Mouse (Mus musculus): ENCODE measurements around the gene Pus1.

Pus1 gene

GRCm38 (mm10) chr5:110779998-110780760 is at the start of gene Pus1:
Gene Pus1 (minus strand): TSS chr5:110780659.
- peaks cover 4% of the 10 kb centered on the region; the same call in 1 of the 2 replicates for H3K36me3 ChIP-seq (ENCODE audit: control insufficient read depth, insufficient read depth, low read length, poor library complexity, severe bottlenecking)
- peak; percentile 87 for DNase-seq (ENCODE audit: low read depth, low spot score)

DNA sequence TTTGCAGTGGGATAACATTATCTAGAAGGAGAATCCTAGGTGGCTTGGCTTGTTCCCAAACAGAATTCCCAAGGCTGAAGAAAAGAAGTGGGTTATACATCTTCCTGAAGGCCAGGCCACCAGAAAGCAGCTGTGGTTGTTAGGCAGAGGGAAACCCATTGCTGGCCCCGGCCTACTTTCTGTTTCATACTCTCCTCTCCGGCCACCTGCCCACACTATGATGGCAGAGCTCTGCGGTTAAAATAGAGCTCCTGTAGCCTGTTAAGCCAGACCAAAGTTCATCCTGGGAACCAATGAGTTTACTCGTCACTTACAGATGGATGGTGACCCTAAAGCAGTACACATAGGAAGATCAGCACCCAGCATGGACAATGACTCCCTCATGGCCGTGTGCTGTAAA is 47.1 kb upstream of the Pus1 start:
- DNase-seq (ENCODE audit: low read depth, low spot score), result no peak
- H3K36me3 ChIP-seq (ENCODE audit: control insufficient read depth, insufficient read depth, low read length, poor library complexity, severe bottlenecking), result peaks cover 4% of the 10 kb centered on the region; the same call in 1 of the 2 replicates
- no peaks in the 10 kb centered on the region for H3K27me3 ChIP-seq (ENCODE audit: control insufficient read depth, insufficient read depth, low read length, poor library complexity, severe bottlenecking)

More at GRCm38 (mm10) chr5:110779998-110780760, at the start of gene Pus1:
- no peaks in the 10 kb centered on the region; the same call in 1 of the 2 replicates for H3K27me3 ChIP-seq (ENCODE audit: control insufficient read depth, insufficient read depth, low read length, poor library complexity, severe bottlenecking)

DNA sequence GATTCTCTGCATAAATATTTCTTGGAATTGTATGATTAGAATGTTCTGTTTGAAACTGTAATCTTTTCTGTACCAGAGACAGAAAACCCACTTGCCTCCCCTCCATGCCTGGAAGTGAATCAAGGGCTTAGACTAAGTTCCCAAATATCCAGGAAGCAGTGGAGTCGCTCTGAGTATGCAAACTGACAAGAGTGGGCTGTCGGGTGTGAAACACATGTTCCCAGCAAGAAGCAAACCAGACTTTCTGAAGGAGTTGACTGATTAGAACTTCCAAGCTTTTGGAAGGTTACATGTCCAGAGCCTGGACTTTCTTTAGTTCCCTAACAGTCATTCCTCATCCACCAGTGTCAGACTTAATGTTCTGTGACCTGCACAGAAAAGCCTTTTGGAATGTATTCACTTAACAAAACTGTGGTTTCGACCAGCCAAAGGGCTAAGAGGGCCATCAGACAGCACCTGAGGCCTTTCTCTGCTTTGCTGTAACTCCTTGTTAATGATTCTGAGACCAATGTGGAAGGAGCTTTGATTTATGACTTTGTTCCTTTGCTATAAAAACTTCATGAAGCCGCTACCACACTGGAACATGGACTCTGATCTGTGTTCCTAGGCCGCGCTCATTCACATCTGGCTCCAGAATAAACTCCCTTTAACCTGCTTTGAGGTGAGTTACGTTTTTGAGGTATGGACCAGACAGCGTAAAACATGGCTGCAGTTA is 46.5 kb upstream of the Pus1 start:
- DNase-seq (ENCODE audit: low read depth, low spot score), result no peak
- no peaks in the 10 kb centered on the region for H3K36me3 ChIP-seq (ENCODE audit: control insufficient read depth, insufficient read depth, low read length, poor library complexity, severe bottlenecking)
- H3K27me3 ChIP-seq (ENCODE audit: control insufficient read depth, insufficient read depth, low read length, poor library complexity, severe bottlenecking), result no peaks in the 10 kb centered on the region

- no peak for DNase-seq (ENCODE audit: low read depth, low spot score)
- Histone ChIP-seq H3K27me3 (ENCODE audit: control insufficient read depth, insufficient read depth, low read length, poor library complexity, severe bottlenecking) (no peaks in the 10 kb centered on the region), H3K36me3 (ENCODE audit: control insufficient read depth, insufficient read depth, low read length, poor library complexity, severe bottlenecking) (no peaks in the 10 kb centered on the region)
These were observed 44.0 kb upstream of the Pus1 start for GRCm38 (mm10) chr5:110824421-110824820.

DNA sequence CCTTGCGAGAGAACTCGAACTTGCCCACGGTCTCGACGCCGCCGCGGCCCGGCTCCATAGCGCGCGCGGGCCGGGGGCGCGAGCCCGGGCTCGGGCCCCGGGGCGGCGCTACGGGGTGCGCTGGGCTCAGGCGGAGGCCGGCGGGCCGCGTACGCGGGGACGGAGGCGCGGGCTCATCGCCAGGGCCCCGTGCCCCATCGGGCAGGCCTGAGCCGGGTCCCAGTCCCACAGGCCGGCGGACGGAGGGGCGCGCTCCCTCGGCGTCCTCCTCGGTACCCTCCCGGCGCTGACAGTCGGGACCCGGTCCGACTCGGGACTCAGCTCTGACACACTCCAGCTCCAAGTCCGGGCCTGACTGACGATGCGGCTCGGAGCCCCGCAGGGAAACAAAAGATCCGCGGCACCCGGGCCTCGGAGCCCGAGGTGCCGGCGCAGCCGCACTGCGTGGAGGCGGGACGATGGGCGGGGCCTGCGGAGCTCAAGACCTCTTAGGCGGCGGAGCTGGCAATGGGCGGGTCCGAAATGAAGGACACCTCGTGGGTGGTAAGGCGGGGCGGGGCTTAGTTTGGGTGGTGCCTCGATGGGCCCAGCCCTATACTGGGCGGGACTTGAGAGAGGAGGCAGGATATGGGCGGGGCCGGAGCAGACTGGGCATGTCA is 29.3 kb upstream of the Pus1 start, which contains the start of gene Ulk1:
TSS of gene Ulk1 (minus strand) at position 431 of the 659 bp plus-strand sequence.
- Histone ChIP-seq H3K36me3 (ENCODE audit: control insufficient read depth, insufficient read depth, low read length, poor library complexity, severe bottlenecking) (no peaks in the 10 kb centered on the region), H3K27me3 (ENCODE audit: control insufficient read depth, insufficient read depth, low read length, poor library complexity, severe bottlenecking) (no peaks in the 10 kb centered on the region)
- peak; percentile 100 for DNase-seq (ENCODE audit: low read depth, low spot score)

GRCm38 (mm10) chr5:110808821-110809666 is 28.6 kb upstream of the Pus1 start:
- H3K27me3 ChIP-seq (ENCODE audit: control insufficient read depth, insufficient read depth, low read length, poor library complexity, severe bottlenecking), result no peaks in the 10 kb centered on the region
- peak; percentile 22 for DNase-seq (ENCODE audit: low read depth, low spot score)
- H3K36me3 ChIP-seq (ENCODE audit: control insufficient read depth, insufficient read depth, low read length, poor library complexity, severe bottlenecking), result no peaks in the 10 kb centered on the region

DNA sequence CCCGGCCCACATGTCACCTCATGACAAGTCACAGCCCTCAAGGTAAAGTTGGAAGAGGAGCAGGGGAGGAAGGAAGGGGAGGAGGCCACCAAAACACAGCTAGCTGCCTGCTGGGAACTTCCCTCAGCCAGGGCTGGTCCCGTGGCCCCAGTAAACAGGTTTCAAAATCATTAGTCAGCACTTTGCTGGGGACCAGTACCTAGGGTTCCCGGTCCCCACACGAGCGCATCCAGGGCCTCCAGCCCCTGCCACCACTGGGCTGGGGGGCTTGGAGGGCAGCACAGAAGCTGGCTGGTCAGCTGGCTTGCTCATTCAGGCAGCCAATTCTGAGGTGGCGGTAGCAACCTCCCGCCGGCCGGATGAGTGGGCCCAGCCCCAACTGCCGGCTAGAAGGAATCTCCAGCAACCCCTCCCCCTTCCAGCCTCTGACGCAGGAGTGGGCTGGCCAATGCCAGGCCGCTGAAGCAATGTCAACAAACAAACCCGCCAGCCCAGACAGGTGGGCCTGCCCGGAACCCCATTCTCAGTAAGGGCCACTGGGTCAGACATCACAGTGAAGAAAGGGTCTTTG is 27.7 kb upstream of the Pus1 start:
- peak; percentile 63 for DNase-seq (ENCODE audit: low read depth, low spot score)
- no peaks in the 10 kb centered on the region for H3K27me3 ChIP-seq (ENCODE audit: control insufficient read depth, insufficient read depth, low read length, poor library complexity, severe bottlenecking)
- no peaks in the 10 kb centered on the region for H3K36me3 ChIP-seq (ENCODE audit: control insufficient read depth, insufficient read depth, low read length, poor library complexity, severe bottlenecking)

DNA sequence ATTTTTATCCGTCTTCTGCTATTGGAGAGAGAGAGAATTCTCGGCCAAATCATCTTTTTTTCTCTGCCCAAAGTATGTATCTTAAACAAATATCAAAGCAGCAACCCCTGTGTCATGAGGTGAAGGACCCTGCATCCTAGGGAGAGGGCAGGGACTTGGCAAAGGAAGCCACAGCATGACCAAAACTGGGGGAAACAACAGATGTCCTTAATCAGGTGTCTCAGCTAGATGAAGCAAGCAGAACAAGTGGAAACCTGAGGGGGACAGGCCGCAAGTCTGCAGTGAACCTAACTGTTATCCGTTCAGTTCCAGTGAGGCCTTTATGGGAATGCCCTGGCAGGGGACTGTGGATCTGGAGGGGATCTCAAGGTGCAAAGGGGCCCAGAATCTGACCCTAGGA is 27.0 kb upstream of the Pus1 start:
- no peaks in the 10 kb centered on the region for H3K36me3 ChIP-seq (ENCODE audit: control insufficient read depth, insufficient read depth, low read length, poor library complexity, severe bottlenecking)
- no peak for DNase-seq (ENCODE audit: low read depth, low spot score)
- H3K27me3 ChIP-seq (ENCODE audit: control insufficient read depth, insufficient read depth, low read length, poor library complexity, severe bottlenecking), result no peaks in the 10 kb centered on the region

DNA sequence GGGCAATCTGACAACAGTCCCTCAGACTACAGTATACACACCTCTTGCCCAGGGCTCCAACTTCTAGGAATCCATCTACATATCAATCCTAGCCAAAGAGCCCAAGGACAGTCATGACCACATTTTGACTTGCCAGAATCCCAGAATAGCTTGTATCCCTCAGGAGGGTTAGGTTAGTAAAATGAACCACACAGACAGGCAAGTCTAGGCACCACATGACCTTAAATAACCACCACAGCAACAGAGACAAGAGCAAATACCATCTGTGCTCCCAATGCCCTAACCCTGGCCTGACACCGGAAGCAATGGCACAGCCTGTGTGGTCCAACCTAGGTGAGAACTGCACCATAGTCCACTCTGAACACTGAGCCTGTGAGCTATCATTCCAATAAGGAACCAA is 26.2 kb upstream of the Pus1 start:
- no peaks in the 10 kb centered on the region for H3K36me3 ChIP-seq (ENCODE audit: control insufficient read depth, insufficient read depth, low read length, poor library complexity, severe bottlenecking)
- DNase-seq (ENCODE audit: low read depth, low spot score), result no peak
- H3K27me3 ChIP-seq (ENCODE audit: control insufficient read depth, insufficient read depth, low read length, poor library complexity, severe bottlenecking), result no peaks in the 10 kb centered on the region

- H3K27me3 ChIP-seq (ENCODE audit: control insufficient read depth, insufficient read depth, low read length, poor library complexity, severe bottlenecking), result no peaks in the 10 kb centered on the region
- DNase-seq (ENCODE audit: low read depth, low spot score), result no peak
- no peaks in the 10 kb centered on the region for H3K36me3 ChIP-seq (ENCODE audit: control insufficient read depth, insufficient read depth, low read length, poor library complexity, severe bottlenecking)
These were observed 25.7 kb upstream of the Pus1 start for GRCm38 (mm10) chr5:110806154-110806553.

- no peaks in the 10 kb centered on the region for H3K27me3 ChIP-seq (ENCODE audit: control insufficient read depth, insufficient read depth, low read length, poor library complexity, severe bottlenecking)
These were observed 23.7 kb upstream of the Pus1 start for GRCm38 (mm10) chr5:110804012-110804743.

GRCm38 (mm10) chr5:110802809-110803208 is 22.4 kb upstream of the Pus1 start:
- H3K36me3 ChIP-seq (ENCODE audit: control insufficient read depth, insufficient read depth, low read length, poor library complexity, severe bottlenecking), result no peaks in the 10 kb centered on the region

More at GRCm38 (mm10) chr5:110804012-110804743, 23.7 kb upstream of the Pus1 start:
- DNase-seq (ENCODE audit: low read depth, low spot score), result no peak
- no peaks in the 10 kb centered on the region for H3K36me3 ChIP-seq (ENCODE audit: control insufficient read depth, insufficient read depth, low read length, poor library complexity, severe bottlenecking)

DNA sequence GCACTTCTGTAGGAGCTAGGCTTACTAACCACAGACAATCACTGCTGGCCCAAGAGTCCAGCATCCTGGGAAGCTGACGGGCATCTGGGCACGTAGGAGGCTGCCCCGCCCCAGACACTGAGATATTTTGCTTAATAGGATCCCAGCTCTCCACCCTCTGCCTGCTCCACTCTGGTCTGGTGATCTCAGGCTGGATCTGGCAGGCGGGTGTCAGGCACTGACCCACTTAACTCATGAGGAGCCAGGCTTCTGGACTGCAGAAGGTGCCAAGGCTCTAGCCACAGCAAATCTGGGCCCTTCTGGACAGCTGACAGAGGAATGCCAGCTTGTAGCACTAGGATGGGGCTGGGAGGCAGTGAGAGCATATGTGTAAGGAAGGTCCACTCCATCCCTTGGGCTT is 21.7 kb upstream of the Pus1 start:
- H3K36me3 ChIP-seq (ENCODE audit: control insufficient read depth, insufficient read depth, low read length, poor library complexity, severe bottlenecking), result no peaks in the 10 kb centered on the region
- no peak for DNase-seq (ENCODE audit: low read depth, low spot score)
- H3K27me3 ChIP-seq (ENCODE audit: control insufficient read depth, insufficient read depth, low read length, poor library complexity, severe bottlenecking), result no peaks in the 10 kb centered on the region

More at GRCm38 (mm10) chr5:110802809-110803208, 22.4 kb upstream of the Pus1 start:
- no peaks in the 10 kb centered on the region for H3K27me3 ChIP-seq (ENCODE audit: control insufficient read depth, insufficient read depth, low read length, poor library complexity, severe bottlenecking)
- DNase-seq (ENCODE audit: low read depth, low spot score), result no peak
